Mouse (Mus musculus) neural tube, embryonic 14.5 days (tissue): ENCODE results near the gene Asap2. TPM values are rescaled to one million over a fixed set of nuclear protein-coding genes. Genes with fewer than 3 reads are reported as not detected.

ENCODE experiments used
- ATAC-seq: fragments of 200-750 bp; cut with Nextera tagmentation; 2 replicates; pipeline ENCODE4 v1.8.0; 2017; ENCODE audit warnings: low read depth, mild to moderate bottlenecking, moderate TSS enrichment, moderate library complexity
- H3K27ac ChIP-seq: fragments of 300-500 bp; sonication (generic); 2 replicates; pipeline ENCODE4 v1.5.1; 2014; ENCODE audit warnings: low read depth, mild to moderate bottlenecking, control low read depth, low read length, moderate library complexity, mixed read lengths
- H3K27me3 ChIP-seq: fragments of 300-500 bp; sonication (generic); 2 replicates; pipeline ENCODE4 v1.6.1; 2014; ENCODE audit warnings: low read length; ENCODE audit not compliant: control insufficient read depth, insufficient read depth
- H3K36me3 ChIP-seq: fragments of 300-500 bp; sonication (generic); 2 replicates; pipeline ENCODE4 v1.6.1; 2014; ENCODE audit warnings: low read length, mixed read lengths; ENCODE audit not compliant: control insufficient read depth, insufficient read depth
- H3K4me1 ChIP-seq: fragments of 300-500 bp; sonication (generic); 2 replicates; pipeline ENCODE4 v1.6.1; 2014; ENCODE audit warnings: low read length; ENCODE audit not compliant: control insufficient read depth, insufficient read depth
- H3K4me2 ChIP-seq: fragments of 300-500 bp; sonication (generic); 2 replicates; pipeline ENCODE4 v1.6.1; 2014; ENCODE audit warnings: mild to moderate bottlenecking, low read depth, low read length, control low read depth
- H3K4me3 ChIP-seq: fragments of 300-500 bp; sonication (generic); 2 replicates; pipeline ENCODE4 v1.5.1; 2014; ENCODE audit warnings: low read depth, low read length, control low read depth, mixed read lengths
- H3K9ac ChIP-seq: fragments of 300-500 bp; sonication (generic); replicated peaks from 2 replicates; pipeline ENCODE4 v1.6.1; 2014; ENCODE audit warnings: low read depth, mild to moderate bottlenecking, control low read depth, low read length, mixed read lengths
- H3K9me3 ChIP-seq: fragments of 300-500 bp; sonication (generic); 2 replicates; pipeline ENCODE4 v1.6.1; 2016; ENCODE audit warnings: low read length; ENCODE audit not compliant: control insufficient read depth
- WGBS: fragments of 180-500 bp; shearing (Covaris S2); extraction: QIAGEN DNeasy Blood & Tissue Kit; methylation state at CpG from one replicate; pipeline ENCODE4 v1.1.7; 2014; 5-methylcytosine and 5-hydroxymethylcytosine counted together
- polyA plus RNA-seq: library from polyadenylated mRNA; unstranded; fragments of >200 nt; fragmentation: Nextera tagmentation; extraction: Ambion mirVana; gene quantifications from 2 replicates; pipeline ENCODE4 v1.2.1, GENCODE M21; 2014

The Asap2 gene
- polyA plus RNA-seq, 1 experiment from 2014 or later, result 19.7 TPM

DNA sequence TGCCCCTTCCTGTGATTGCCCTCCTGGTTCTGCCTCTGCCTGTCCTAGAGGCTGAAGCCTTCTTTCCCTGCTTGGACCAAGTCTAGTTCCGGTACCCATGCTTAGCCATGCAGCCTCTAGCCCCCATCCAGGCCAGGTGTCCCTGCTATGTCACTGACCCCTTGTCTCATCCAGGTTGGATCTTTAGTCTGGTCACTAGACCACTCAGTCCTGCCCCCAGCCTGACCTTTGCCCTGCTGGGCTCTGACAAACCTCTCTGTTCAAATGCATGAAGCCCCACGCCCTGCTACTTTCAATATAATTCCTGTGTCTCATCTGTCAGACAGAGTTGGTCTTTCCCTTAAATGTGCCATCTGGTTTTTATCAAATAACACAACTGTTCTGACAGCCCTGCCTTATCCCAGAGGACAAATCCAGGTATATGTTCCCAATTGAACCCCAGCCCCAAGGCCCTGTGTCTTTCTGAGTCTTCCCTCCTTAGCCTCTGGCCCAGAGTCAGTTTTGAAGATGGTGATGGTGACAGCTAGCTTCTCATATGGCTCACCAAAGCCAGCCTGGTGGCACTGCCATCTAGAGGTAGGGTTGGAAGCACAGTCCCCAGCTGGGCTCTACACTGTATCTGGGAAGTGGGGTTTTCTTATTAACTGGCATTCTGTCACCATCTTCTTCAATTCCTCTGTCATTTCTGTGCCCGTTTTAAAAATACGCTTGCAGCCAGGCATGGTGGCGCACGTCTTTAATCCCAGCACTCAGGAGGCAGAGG is 270.4 kb downstream of the Asap2 start:
- Histone ChIP-seq H3K36me3 (peaks cover 34% of the 10 kb centered on the region), H3K27me3 (no peaks in the 10 kb centered on the region), H3K27ac (no peak overlapping the region), H3K4me2 (no peak overlapping the region), H3K4me3 (no peak overlapping the region), H3K4me1 (no peaks in the 10 kb centered on the region), H3K9ac (no peak overlapping the region), H3K9me3 (no peaks in the 10 kb centered on the region)
- no peak for ATAC-seq
- WGBS, result 93% methylated on average over 6 of the region's 6 CpGs

- H3K9ac ChIP-seq, result no peak overlapping the region
- 86% methylated on average over 4 of the region's 4 CpGs for WGBS
- no peaks in the 10 kb centered on the region for H3K4me1 ChIP-seq
- no peak overlapping the region for H3K27ac ChIP-seq
- peaks cover 33% of the 10 kb centered on the region for H3K36me3 ChIP-seq
- H3K9me3 ChIP-seq, result no peaks in the 10 kb centered on the region
- no peak overlapping the region for H3K4me3 ChIP-seq
- H3K4me2 ChIP-seq, result no peak overlapping the region
- no peaks in the 10 kb centered on the region for H3K27me3 ChIP-seq
- ATAC-seq, result no peak
These were observed 271.3 kb downstream of the Asap2 start for GRCm38 (mm10) chr12:21261521-21261920.

DNA sequence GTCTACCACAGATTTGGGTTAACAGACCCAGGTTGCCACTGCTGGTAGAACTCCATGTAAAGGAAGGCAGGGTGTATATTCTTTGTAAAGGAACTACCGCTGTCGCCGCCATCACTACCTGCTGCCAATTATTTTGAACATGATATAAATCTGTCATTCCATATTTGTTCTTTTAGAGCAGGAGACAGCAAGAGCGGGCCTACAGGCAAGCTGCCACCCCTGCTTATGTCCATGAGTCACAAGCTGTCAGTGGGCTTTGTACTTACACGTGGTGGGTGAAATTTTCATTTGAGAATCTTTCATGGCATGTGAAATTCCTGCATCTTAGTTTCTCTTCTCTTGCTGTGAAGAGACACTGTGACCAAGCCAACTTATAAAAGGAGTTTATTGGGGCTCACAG is 273.0 kb downstream of the Asap2 start:
- WGBS, result 95% methylated on average over 5 of the region's 5 CpGs
- H3K9me3 ChIP-seq, result no peaks in the 10 kb centered on the region
- H3K9ac ChIP-seq, result no peak overlapping the region
- no peak overlapping the region for H3K27ac ChIP-seq
- no peak overlapping the region for H3K4me3 ChIP-seq
- H3K4me1 ChIP-seq, result no peaks in the 10 kb centered on the region
- H3K4me2 ChIP-seq, result no peak overlapping the region
- H3K36me3 ChIP-seq, result peaks cover 30% of the 10 kb centered on the region
- ATAC-seq, result no peak
- no peaks in the 10 kb centered on the region for H3K27me3 ChIP-seq

- H3K9ac ChIP-seq, result no peak overlapping the region
- no peaks in the 10 kb centered on the region for H3K9me3 ChIP-seq
- no peak overlapping the region for H3K27ac ChIP-seq
- H3K4me1 ChIP-seq, result no peaks in the 10 kb centered on the region
- 84% methylated on average over 5 of the region's 5 CpGs for WGBS
- ATAC-seq, result no peak
- no peaks in the 10 kb centered on the region for H3K27me3 ChIP-seq
- no peak overlapping the region for H3K4me2 ChIP-seq
- H3K36me3 ChIP-seq, result peaks cover 35% of the 10 kb centered on the region
- H3K4me3 ChIP-seq, result no peak overlapping the region
These were observed 274.0 kb downstream of the Asap2 start for GRCm38 (mm10) chr12:21264241-21264640.

DNA sequence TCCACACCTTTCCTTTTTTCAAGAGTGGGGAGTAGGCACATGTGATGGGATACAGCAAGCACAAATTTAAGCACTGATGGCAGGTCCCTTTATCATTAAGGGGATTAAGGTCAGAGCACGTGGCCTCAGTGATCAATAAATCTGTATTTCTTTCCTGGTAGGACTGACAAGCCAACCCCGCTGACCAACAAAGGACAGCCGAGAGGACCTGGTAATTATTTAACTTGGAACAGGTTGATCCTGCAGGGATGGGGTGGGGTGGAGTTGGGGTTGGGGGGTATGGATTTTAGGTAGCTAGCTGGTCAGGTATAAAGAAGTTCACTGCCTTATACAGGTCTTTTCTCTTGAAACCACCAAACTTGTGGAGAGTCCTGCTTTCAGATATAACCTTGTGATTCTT is 274.7 kb downstream of the Asap2 start:
- Histone ChIP-seq H3K36me3 (peaks cover 35% of the 10 kb centered on the region), H3K4me2 (no peak overlapping the region), H3K4me1 (no peaks in the 10 kb centered on the region), H3K4me3 (no peak overlapping the region), H3K9me3 (no peaks in the 10 kb centered on the region), H3K9ac (no peak overlapping the region), H3K27me3 (no peaks in the 10 kb centered on the region), H3K27ac (no peak overlapping the region)
- no peak for ATAC-seq
- 76% methylated on average over 3 of the region's 3 CpGs for WGBS

DNA sequence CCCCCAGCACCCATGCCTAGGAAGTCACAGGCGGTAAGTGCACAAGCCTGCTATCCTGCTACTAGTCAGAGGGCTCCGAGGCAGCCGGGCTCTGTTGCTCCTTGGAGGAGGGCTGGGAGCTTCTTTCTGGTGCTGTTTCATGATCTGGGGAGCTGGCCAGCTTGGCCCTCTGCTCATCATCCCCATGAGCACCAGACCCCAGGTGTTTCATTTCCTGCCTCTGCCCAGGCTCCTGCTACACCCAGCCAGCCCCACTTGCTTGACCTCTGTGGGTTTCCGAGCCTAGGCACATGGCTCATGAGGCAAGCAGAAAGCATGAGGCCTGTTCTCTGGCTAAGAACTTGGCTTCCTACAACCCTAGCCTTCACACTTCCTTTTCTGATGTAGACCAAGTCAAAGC is 275.2 kb downstream of the Asap2 start:
- 0 out of 2 replicates have a peak, but pooled peaks have one; percentile 3 for ATAC-seq
- 96% methylated on average over 4 of the region's 4 CpGs for WGBS
- Histone ChIP-seq H3K4me2 (no peak overlapping the region), H3K27me3 (no peaks in the 10 kb centered on the region), H3K9me3 (no peaks in the 10 kb centered on the region), H3K4me3 (no peak overlapping the region), H3K9ac (no peak overlapping the region), H3K4me1 (no peaks in the 10 kb centered on the region), H3K36me3 (peaks cover 40% of the 10 kb centered on the region), H3K27ac (no peak overlapping the region)

DNA sequence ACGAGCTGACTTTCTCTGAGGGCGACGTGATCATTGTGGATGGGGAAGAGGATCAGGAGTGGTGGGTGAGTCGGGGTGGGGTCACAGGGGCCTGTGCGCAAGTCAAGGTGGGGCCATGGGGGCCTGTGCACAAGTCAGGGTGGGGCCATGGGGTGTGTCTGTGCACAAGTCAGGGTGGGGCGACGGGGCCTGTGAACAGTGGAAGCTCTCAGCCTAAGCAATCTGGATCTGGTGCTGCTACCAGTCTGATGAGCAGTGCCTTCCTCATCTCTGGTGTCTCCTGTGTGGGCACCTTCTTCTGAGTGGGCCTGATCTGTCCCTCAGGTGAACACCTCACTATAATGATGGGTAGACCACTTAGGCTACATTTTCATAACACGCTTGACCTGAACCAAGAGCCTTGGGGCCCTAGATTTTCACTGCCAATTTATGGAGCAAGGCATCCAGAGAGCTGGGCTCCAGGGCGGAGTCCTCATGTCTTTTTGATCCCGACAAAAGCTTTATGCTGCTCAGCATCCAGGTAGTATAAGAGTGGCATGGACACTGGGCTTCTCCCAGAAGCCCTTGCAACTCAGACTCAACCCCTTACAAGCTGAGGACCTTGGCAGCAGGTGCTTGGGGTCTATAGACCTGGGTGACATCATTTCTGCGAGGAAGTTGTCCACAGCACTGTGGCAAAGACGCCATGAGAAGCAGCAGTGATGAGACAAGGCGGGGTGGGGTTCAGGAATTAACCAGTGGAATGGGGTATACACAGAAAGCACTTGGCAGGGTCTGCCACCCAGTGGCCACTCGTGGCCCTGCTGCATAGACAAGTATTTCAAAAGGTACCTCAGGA is 275.9 kb downstream of the Asap2 start:
- WGBS, result 80% methylated on average over 14 of the region's 14 CpGs
- peaks cover 46% of the 10 kb centered on the region for H3K36me3 ChIP-seq
- H3K9me3 ChIP-seq, result no peaks in the 10 kb centered on the region
- no peak overlapping the region for H3K9ac ChIP-seq
- H3K27me3 ChIP-seq, result no peaks in the 10 kb centered on the region
- no peaks in the 10 kb centered on the region for H3K4me1 ChIP-seq
- H3K27ac ChIP-seq, result no peak overlapping the region
- H3K4me3 ChIP-seq, result no peak overlapping the region
- no peak overlapping the region for H3K4me2 ChIP-seq
- ATAC-seq, result peak; percentile 92

DNA sequence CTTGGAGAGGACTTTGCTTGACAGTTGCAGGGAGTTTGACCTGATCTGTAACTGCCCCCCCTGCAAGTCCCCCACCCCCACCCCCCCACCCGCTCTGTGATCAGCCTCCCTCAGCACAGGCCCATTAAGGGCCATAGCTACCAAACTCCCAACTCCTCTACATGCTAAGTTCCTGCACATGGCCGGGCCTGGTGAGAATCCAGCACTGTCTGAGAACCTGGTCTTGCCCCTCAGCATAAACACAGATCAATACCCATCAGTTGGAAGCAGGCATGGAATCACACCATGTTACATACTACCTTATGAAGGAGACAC is 276.5 kb downstream of the Asap2 start:
- no peaks in the 10 kb centered on the region for H3K9me3 ChIP-seq
- H3K27me3 ChIP-seq, result no peaks in the 10 kb centered on the region
- no peak overlapping the region for H3K27ac ChIP-seq
- 70% methylated on average over 2 of the region's 2 CpGs for WGBS
- peak; percentile 62; the same call in 1 of the 2 replicates for ATAC-seq
- H3K9ac ChIP-seq, result no peak overlapping the region
- H3K4me2 ChIP-seq, result no peak overlapping the region
- no peaks in the 10 kb centered on the region for H3K4me1 ChIP-seq
- peaks cover 49% of the 10 kb centered on the region for H3K36me3 ChIP-seq
- H3K4me3 ChIP-seq, result no peak overlapping the region

- Histone ChIP-seq H3K27me3 (no peaks in the 10 kb centered on the region), H3K36me3 (peaks cover 42% of the 10 kb centered on the region), H3K27ac (no peak overlapping the region), H3K4me3 (no peak overlapping the region), H3K9ac (no peak overlapping the region), H3K4me2 (no peak overlapping the region), H3K9me3 (no peaks in the 10 kb centered on the region), H3K4me1 (no peaks in the 10 kb centered on the region)
- no peak for ATAC-seq
- 91% methylated on average over 8 of the region's 8 CpGs for WGBS
These were observed 277.9 kb downstream of the Asap2 start for GRCm38 (mm10) chr12:21268083-21268616.
